Mouse (Mus musculus) naive thymus-derived CD4-positive, alpha-beta T cell, adult 2 months (primary cell): ENCODE data around the gene Tmem167.
"Not testable (repeated sequence)": the region's sequence is repeated elsewhere in the genome, so short reads cannot be mapped to it uniquely, and the experiment has no call there.

Experiments
- DNase-seq: peaks from one replicate; pipeline ENCODE4 v3.0.0-alpha.2; 2011; ENCODE audit warnings: low read depth

Tmem167 gene

DNA sequence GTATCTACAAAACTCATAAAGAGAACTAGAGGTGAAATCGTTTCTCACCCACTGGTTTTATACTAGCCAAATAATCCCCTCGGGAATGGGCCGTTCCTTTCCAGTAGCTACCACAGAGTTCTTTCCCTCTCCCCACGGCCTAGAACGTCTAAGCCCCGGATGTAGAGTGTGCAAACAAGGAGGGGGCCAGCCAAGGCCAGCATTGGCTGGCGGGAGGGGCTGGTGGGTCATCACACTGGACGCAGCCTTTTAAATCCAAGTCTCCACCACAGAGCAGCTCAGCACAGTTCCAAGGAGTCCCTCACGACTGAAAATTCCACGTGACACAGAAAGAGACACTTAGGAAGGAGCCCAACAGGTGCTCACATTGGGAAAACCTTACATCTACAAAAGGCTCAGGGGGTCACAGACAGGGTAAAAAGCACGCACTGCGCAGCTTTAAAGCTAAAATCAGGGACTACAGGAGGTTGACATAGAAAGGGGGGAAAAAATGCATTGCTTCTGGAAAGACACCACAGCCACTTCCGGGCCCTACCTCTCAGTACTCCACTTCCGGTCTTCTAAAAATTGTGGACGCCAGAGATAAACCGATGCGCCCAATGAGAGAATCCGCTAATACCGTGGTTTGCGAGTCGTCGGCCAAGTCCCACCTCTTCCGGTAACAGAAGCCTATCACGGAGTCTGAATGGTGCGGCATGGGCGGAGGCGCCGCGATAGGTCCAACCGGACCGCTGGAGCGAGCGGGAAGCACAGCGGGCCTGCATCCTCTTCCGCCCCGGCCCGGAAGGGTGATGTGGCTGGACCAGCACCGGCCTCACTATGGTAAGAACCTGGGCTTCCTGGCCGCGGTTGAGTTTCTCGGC is at the start of gene Tmem167, which contains the start of gene Xrcc4:
Tmem167 (plus strand) TSS at position 162 of the 863 bp plus-strand sequence.
Xrcc4 (minus strand) TSS at position 647 of the 863 bp plus-strand sequence.
- peak; percentile 91 for DNase-seq

DNA sequence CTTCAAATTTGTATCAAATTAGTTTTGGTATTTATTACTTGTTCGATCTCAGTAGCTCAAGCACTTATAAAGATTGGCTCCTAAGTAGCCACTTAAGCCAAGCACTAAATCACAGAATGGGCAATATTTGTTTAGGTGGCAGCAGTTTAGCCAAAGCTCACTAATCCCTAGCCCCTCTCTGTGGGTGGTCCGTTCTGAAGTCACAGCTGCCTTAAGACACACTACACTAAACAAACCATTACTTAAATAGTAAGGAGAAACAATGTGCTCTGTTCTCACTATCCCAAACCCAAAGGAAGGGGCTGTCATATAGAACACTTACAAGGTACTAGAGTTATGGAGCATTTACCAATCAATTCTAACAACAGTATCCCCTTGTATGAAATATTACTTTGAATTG is 49.3 kb upstream of the Tmem167 start:
- no peak for DNase-seq

DNA sequence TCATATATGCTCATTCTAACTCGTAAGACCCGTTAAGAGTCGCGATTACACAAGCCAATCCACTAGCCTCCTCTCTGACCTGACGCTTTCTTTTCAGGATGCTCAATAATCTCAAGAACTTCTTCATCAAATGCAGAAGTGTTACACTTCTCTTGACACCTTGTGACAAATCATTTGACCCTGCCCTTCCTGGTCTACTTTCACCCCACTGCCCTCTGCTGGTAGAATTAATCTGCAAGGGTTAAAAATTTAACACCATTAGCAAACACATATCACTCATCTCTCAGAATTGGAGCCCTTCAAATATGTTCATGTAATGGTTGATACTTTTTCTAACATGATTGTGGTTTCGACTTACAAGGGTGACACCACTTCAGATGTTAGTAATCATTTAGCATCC is 37.2 kb upstream of the Tmem167 start:
- DNase-seq = peak; percentile 4

DNA sequence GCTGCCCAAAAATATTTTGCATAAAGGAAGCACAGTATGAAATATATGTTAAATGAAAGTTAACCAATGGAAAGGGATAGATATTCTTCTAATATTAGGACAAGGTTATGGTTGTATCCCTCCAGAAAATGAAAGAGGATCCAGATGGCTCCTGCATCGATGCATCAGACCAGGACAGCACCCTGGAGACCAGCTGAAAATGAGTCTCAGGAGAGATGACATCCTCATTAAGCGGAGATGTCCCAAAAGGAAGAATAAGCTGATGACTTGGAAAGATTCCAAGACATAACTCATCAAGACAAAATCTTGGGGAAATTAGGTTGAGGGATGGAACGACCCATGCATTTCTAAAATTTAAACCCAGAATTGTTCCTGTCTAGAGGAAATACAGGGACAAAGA is 36.5 kb upstream of the Tmem167 start:
- no peak for DNase-seq

DNA sequence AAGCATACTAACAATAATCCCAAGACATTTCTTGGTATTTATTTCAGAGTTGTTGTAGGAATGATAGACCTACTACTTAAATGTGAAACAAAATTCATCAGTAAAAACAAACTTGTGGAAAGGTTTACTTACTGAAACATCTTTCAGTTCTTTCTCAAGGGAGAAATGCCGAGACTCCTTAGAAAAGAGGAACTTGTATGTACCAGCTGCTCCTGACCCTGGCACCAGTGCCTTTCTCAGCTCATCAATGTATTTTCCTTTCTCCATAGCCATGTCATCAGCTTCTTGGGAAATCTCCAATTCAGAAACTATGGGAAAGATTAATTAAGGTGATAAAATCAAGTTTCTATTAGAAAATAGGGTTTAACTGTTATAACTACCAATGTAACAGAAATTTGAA is 27.0 kb upstream of the Tmem167 start:
- DNase-seq = no peak

DNA sequence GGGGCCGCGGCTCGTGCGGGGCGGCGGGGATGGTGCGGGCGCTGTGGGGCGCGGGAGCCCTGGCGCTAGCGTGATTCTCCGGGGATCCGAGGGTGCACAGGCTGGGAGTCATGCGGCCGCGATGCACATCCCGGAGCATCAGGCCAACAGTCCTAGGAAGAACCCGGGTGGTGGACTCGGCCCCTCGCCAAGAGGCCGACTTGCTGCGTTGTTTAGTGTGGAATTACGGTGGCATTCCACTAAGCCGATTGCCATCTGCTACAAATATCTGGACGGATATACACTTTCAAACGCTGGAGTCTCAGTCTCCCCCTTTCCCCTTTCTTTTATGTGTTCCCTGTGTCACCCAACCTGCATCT is 881 bp downstream of the Tmem167 start:
- DNase-seq = no peak

DNA sequence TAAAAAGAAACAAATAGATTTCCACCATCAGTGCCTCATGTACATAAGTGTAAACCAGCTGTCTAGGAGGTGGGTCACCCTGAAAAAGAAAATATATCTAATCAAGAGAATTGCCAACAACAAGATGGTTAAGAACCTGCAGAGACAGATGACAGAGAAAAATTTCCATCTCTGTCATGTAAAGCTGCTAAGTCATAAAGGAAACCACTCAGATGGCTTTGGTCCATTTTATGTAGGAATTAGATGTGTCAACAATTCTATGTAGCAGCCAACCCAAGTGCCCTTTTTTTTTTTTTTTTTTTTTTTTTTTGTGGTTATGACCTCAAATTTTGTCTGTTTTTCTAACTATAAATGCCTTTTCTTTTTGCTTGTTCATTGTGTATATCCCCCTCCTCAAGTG is 12.6 kb downstream of the Tmem167 start:
- no peak for DNase-seq

DNA sequence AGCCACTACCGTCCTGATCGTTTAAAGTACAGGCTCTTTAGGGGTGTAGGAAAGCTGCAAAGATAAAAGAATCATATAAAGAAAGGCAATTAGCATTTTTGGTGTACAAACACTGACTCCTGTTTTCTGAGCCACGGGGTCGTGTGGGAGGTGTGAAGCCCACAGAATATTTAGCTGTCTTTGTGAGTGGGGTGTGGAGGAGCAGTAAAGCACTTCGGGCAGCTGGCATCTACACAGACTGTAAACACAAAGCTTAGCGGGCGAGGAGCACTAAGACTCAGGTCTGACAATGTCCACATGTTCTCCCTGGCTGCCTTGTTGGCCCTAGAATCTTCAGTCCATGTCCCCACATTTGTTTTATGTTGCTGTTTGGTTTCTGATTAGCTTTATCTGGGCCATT is 17.2 kb downstream of the Tmem167 start:
- no peak for DNase-seq

DNA sequence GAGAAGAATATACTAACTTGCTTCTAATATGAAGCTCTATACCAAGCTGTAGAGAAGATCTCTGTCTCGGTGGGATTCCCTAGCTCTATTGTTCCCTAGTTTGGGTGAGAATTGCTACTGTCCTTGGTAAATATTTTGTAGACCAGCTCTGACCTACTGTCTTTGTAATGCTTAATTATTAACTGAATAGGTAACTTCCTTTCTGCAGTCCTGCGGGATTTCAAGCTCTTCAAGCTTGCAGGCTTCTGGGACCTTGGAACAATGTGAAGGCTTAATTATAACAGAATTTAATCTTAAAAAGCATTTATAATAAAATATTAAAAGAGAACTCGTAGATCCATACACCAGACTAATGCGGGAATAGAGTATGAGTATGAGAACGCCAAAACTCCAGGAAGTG is 19.8 kb downstream of the Tmem167 start:
- not testable (repeated sequence) for DNase-seq

DNA sequence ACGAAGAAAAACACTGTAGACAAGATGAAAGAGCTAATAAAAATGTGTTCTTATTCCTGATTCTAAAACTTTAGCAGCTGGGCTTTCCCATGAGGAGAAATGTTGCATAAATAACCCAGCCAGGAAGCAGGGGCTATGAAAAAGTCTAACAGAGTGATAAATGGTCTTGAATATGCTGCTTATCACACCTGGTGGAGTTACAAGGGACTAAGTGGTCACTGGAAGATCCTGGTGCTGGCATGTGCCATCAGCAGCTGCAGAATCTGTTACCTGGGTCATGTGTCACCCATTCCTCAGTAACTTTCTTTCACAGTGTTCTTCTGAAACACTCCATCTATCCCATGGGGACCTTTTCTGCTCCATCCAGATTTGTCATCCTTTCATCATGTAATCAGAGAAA is 22.8 kb downstream of the Tmem167 start:
- DNase-seq = no peak

DNA sequence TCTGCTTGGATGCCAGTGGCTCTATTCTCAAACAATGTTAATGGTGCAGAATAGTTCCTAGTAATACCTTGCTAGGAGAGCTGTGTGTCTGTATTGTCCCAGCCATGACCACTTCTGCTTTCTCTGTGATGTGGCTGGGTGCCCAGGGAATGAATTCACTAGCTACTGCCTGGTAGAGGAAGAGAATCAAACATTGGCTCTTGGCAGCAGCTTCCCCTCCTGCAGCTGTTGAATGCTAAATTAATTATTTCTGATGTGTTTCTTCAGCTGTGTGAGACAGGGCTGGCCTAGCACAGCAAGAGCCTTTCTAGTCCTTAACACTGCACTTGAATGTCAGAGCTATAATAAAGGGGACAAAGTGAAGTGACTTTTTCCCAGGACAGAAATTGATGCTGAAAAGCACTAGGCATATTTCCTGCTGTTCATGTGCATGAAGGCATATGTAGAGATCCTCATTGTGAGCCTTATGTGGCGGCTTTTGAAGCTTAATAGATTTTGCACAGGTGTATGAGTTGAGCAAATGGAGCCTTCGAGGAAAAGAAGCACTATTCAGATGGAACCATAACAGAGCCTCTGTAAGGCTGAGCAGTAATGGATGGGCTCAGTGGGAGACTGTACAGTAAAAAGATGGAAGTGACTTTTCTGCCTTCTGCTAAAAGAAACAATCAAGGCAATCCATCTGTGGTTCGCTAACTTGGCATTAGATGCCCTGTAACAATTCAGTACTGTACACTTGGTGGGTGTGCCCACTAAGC is 47.4 kb downstream of the Tmem167 start:
- no peak for DNase-seq

DNA sequence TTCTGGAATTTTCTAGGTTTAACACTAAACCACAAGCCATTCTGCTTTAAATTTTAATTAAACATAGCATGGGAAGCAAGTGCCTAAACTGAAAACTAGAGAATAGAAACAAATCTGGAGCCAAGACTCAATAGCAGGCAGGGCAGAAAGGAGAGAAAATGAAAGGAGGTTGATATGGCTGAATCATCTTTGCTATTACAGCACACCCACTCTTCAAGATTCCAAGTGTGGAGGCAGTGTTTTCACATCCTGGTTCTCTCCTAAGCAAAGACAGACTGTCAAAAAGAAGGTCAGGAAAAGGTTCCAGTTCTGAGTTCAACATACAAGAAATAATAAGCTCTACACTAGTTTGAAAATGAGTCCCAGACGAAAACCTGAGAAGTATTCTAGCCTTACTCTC is 52.8 kb downstream of the Tmem167 start:
- DNase-seq = no peak

DNA sequence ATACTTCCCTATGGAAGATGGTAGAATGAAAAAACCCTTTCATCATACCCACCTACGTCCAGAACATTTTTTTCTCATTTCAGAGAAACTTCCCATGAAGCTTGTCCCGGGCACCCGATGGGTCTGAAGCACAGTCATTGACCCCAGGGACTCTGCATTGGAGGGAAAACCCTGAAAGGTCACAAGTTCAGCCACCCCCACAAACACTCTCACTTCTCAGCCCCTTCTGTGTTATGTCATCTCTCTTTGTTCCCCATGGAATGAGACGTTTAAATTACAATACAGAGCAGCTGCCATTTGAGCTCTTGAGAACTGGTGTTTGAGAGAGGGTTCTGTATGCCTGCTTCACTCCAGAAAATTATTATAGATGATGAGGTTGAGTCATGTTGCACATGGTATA is 54.3 kb downstream of the Tmem167 start:
- DNase-seq = no peak

DNA sequence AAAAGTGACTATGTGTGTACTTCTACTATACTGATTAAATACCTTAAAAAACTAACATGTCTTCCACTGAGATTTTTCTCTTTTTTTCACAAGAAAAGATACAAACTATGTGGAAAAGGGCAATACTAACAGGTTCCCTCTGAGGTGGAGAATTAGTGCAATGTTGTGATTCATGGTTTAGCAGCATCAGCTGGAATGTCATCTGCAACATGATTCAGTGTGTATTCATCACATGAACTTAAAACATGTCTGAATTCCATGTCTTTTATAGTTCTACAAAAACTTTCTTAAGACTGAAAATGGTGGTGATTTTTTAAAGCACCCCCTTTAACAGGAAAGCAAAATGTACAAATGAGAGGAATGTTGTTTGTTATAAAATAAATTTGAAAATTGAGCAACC is 63.0 kb downstream of the Tmem167 start:
- DNase-seq = no peak

DNA sequence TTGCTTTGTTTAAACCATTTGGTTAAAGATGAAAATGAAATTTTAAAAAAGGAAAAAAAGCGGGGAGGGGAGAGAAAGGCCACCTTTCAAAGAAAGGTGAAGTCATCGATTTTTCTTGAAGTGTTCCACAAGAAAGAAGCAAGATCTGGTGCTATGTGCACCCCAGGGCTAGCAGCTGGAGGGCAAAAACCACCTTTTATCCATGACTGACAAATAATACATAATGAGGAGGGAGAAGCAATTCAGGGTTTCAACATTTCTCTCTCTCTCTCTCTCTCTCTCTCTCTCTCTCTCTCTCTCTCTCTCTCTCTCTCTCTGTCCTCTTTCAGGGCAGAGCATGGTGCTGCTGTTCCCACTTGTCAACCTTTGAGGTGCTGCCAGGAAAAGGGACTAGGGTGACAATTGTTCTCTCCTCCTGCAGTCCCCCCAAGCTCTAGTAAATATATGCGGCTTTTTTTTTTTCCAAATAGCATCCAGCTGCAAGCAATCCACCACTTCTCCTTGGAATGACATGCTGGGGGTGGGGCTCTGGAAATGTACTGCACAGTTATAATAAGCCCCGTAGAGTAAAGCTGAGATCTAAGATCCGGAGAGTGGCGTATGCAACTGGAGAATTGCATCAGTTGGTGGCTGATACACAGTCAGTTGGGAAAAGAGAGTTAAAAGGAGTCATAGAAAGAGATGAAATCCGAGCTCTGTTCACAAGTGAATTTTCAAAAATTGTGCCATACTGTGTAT is 63.8 kb downstream of the Tmem167 start:
- DNase-seq = no peak

DNA sequence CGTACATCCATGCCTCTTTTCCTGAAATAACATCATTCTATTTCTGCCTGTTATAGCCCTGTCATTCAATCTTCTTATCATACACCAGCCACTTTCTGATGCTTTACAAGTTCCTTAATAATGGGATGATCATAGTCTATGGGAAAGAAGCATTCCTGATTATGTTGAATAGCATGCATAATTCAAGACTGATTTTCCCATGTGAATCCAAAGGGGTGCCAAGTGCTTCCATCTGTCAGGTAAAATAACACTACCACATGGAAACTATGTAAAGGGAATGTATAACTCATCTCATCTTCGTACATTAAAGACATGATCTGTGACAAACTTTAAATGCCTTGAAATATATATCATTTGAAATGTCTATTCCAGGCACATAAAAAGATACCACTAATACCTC is 75.2 kb downstream of the Tmem167 start:
- no peak for DNase-seq

DNA sequence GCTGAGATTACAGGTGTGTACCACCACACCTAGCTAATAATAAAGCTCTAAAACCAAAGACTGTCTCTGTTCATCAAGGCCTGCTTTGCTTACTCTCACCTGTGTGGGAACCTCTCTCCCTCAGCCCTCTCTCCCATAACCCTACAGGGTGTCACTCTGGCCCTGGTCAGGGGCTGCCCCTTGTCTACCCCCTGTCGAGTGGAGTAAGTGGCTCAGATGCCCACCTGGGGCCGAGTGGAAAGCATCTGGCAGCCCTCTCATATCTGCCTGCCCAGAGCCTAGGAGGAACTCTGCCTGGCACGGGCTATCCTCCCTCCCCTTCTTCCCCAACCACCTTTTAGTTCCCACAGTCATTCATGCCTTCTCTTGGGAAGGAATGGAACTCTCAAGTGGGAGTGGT is 78.1 kb downstream of the Tmem167 start:
- no peak for DNase-seq

DNA sequence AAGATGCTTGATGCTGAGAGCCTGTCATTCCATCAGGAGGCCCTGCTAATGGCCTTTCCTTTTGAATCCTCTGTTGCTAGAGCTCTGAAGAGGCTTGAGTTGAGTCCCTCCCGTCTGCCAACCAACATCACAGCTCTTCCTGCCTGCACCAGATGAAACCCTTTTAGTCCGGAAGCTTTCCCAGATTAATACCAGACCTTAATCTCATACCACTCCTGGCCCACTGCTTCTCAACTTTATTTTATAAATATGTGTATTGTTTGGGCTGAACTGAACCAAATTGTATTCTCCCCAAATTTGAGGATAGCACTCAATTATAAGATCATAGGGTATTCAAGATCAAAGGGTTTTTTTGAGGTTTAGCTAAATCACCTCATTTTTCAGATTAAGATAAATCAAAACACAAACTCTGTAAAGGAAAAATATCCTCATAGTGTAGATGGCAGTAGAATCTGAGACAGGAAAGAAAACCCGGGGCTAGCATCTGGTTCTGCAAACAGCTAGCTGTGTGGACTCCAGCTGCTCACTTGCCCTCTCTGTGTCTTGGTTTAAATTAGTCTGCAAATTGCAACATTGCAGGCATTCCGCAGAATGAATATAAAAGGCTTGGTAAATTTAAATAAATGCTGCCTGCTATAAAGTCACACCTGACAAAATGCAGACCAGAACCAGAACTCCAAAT is 81.3 kb downstream of the Tmem167 start:
- DNase-seq = no peak

DNA sequence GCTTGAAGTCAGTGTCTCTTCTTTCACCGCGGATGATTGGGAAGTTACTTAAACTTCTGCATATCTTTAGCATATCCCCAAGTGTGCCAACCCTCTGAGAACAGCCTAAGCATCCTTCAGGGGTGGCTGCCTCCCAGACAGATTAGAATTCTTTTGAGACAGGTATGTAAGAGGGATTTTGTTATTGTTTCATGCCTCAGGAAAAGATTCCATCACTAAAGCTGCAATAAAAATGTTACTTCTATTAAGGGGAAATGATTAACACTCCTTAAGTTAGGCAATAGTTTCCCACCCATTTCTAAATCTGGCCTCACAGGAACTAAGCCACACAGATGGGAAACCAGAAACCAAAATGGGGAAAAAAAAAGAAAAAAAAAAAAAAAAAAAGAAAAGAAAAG is 81.9 kb downstream of the Tmem167 start:
- no peak for DNase-seq

DNA sequence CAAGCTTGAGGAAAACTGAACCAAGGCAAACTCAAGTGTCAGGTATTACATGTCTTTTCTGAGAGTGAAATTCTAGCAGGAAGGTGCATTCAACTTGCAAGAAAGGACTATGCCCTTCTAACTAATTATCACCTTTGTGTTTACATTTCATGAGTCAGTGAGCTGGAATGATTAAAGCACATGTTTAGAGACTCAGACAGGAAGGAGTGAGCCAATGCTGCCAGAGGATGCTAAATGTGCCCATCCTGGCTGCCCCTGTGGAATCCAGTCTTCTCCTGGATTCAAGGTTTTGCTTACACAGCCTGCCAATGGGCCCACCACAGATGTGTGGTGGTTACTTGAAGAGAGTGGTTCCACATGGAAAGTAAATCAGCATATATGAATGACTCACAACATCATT is 82.5 kb downstream of the Tmem167 start:
- no peak for DNase-seq

DNA sequence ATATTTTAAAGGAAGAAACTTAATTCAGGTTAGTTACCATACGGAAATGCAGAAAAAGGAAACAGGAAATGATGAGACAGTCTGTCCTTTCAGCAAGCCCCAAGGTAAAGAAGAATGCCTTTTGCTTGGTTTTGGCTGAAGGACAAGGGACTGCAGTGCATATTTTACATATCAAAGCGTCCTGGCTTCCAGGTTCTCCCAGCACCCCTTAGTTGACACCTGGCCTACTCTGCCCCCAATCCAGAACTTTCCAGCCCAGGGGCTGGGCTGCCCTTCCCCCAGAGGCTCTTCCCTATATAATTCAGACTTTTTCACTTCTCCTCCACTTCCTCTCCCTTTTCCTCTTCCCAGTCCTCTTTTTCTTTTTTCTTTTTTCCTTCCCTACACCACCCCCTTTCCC is 86.7 kb downstream of the Tmem167 start:
- DNase-seq = no peak

DNA sequence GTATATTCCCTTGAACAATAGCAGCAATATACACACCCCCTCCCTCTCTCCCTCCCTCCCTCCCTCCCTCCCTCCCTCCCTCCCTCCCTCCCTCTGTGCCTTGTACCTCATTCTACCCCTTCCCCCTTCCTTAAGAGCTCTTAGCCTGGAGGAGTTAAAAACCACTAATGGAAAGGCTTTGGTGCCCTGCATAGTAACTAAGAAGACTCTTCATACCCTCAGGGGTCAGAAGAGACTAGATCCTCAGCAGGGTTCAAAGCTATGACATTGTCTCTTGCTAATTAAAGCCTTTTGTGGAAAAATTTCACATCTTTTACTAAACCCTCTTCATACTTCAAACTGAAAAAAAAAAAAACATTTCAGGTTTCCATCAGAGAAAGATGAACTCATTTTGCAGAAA is 93.3 kb downstream of the Tmem167 start:
- no peak for DNase-seq
